Mouse (Mus musculus) bone marrow, adult 2 months (tissue): Measurements from ENCODE around the gene Spryd7.

Source experiments
- CTCF ChIP-seq: fragments of 200-500 bp; IDR thresholded peaks from 2 replicates; pipeline ENCODE4 v1.5.1; 2011; ENCODE audit warnings: low read length, control low read depth; ENCODE audit not compliant: control insufficient read depth, insufficient read depth
- POLR2A ChIP-seq: fragments of 200-500 bp; IDR thresholded peaks from 2 replicates; pipeline ENCODE4 v1.6.1; 2011; ENCODE audit warnings: low read depth, mild to moderate bottlenecking, control low read depth, low read length, borderline replicate concordance; ENCODE audit not compliant: control insufficient read depth

DNA sequence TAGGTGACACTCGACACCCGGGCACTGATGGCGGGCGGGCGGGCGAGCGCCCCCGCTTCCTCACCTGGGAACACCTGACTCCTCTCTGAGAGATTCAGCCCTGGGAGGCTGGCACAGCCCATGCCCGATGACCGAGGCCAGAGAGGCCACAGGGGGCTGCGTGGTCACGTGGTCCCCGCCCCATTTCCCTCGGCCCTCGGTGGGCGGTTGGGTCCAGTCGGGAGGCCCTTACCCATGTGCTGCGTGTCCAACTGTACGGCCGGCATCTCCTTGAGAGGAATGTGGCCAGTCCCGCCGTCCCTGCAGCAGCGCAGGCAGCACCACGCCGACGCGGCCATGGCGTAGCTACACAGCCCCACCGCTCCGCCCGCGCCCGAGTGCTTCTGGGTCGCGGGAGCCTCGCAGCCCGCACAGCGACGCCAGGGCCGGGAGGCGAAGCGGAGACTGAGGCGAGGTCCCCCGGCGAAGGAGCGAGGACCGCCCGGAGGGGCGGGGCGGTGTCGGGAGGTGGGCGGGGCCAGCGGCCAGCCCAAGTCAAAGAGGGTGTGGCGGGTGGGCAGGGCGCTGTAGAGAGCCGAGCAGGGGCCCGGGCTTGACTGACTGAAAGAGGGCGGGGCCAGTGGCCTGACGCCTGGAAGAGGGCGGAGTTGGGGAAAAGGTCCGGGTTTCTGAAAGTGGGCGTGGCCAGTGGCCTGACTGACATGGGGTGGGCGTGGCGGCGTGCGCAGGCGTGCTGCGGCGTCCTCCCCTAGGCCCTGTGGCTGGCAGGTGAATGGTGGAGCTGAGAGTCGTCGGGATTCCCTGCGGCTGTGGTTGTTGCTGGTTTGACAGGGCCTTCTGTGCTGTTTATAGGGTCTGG lies at the start of gene Spryd7:
- TF ChIP-seq CTCF (no peak), POLR2A (peak; percentile 70; the same call in 1 of the 2 replicates)
